Mouse (Mus musculus): ENCODE measurements around the gene Cldn4.

The Cldn4 gene

DNA sequence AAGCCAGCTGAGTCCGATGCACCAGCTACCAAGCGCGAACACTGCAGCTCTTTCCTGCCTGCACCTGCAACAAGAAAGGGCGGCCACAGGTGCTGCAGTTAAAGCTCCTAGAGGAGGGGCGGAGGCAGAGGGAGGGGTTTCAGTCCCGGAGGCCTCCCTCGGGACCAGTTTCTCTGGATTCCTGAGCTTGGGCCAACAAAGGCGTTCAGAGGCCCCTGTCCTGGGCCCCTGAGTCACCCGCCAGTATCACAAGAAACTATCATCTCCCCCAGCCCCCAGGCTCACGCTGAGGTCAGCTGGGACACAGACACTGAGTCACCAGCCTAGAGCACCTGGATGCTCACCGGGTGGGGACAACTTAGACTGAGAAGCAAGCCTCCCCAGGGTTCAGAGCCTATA is at the start of gene Cldn4:
Cldn4 (minus strand) TSS at position 78 of the 399 bp plus-strand sequence.
- peak; percentile 25 for DNase-seq (ENCODE audit: extremely low spot score, low spot score)

DNA sequence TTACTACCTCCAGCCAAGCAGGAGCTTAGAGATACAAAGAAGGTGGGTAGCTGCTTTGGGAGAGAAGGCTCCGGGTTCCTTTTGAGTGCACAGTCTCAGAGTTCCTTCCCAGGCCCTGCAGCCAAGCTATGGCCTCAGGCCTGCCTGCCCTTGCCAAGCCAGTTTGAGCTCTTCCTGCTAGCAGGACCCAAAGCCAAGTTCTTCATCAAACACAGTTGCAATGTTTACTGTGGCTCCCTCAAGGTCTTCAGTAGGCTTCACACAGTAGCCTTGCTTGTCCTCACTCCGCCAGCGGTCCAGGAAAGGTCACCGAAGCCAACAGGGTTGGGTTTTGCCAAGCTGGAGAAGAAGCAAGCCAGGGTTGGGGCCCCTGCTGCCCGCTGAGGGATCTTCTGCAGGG is 45.8 kb upstream of the Cldn4 start:
- DNase-seq (ENCODE audit: extremely low spot score, low spot score): no peak

DNA sequence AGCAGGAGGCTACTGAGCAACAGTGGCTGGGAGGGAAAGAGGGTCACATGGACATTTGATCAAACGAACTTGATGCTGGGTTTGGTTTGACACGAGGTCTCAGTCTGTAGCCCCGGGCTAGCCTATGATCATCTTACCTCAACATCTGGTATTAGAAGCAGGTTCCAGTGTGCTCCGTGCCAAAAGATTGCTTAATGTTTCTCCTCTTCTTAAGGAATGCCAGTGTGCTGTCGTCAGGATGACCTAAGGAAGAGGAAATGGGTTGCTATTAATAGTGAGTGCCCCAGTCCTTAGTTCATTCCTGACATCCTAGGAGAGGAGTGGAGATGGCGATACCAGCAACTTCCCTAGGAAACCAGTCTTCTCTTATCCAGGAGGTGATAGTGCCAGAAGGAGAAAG is 43.0 kb upstream of the Cldn4 start:
- no peak for DNase-seq (ENCODE audit: extremely low spot score, low spot score)

DNA sequence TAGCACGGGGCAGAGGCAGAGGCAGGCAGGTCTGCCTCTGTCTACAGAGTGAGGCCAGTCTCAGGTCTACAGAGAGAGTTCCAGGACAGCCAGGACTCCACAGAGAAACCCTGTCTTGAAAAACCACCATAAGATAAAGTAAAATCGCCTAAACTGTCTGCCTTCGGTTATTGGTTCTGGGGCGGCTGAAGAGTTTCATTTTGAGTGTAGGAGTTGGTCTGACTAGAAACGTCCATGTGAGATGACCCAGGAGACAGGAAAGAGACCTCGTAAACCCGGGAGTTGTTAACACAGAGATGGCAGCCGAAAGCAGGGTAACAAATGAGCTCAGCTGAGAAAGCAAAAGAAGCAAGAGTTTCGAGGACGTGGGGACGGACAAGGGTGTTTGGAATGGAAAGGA is 42.4 kb upstream of the Cldn4 start:
- DNase-seq (ENCODE audit: extremely low spot score, low spot score): no peak

DNA sequence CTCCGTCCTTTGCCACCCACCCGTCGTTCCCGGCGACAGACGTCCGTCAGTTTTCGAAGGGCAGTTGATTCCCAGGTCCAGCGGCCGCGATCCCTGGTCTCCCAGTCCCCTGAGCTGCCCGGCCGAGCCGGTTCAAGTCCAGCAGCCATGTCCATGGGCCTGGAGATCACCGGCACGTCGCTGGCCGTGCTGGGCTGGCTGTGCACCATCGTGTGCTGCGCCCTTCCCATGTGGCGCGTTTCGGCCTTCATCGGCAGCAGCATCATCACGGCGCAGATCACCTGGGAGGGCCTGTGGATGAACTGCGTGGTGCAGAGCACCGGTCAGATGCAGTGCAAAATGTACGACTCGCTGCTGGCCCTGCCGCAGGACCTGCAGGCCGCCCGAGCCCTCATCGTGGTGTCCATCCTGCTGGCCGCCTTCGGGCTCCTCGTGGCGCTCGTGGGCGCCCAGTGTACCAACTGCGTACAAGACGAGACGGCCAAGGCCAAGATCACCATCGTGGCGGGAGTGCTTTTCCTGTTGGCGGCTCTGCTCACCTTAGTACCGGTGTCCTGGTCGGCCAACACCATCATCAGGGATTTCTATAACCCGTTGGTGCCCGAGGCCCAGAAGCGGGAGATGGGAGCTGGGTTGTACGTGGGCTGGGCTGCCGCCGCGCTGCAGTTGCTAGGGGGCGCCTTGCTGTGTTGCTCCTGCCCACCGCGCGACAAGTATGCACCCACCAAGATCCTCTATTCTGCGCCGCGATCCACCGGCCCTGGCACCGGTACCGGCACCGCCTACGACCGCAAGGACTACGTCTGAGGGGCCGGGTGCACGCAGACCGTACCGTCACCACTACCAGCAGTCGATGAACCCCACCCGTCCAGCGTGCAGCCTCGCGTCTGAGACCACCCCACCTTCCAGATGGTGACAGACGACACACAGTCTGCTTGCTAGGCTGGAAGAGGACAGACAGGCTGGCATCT is 39.8 kb upstream of the Cldn4 start:
- peak; percentile 46 for DNase-seq (ENCODE audit: extremely low spot score, low spot score)

DNA sequence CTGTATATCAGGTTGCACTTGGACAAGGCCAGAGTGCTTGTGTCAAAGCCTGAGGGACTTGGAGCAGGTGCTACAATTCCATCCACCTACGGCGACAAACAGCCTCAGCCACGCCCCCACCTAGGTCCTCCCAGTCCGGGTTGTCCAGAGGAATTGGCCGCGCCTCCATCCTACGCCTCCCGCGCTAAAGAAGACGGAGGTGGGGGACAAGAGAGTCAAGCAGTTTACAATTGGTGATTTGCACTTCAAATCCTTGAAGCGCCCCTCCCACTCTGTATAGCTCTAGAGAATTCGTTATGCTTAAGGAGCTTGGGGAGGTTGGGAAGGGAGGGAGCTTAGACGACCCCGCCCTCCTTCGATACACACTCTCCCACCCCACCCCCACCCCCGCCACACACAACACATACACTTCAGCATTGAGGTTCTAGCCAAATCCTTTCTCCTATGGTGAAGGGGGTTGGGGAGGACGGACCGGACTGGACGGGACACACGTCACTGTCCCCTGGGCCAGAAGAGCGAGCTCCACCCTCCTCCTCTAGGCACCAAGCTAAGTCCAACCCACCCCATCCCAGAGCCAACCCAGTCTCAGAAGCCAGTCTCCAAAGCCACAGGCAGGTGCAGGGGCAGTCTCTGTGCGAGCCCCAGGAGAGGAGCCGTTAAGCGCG is 39.0 kb upstream of the Cldn4 start, which contains the start of gene Cldn3:
Cldn3 (plus strand) TSS at position 582 of the 665 bp plus-strand sequence.
- peak; percentile 20 for DNase-seq (ENCODE audit: extremely low spot score, low spot score)

DNA sequence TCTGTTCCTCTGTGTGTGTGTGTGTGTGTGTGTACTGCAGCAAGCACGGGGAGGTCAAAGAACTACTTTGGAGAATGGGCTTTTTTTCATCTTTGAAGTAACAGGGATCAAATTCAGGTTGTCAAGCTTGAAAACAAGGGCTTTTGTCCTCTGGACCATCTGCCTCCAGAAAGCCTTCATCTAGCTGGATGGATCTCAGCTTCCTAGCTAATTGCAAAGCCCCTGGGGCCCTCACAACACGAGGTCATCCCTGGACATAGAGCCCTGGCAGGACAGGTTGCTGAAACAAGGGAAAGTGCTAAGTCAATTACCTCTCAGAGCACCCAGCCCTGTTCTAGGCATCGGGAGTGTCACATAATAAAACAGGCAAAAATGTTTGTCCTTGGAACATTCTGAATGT is 37.0 kb upstream of the Cldn4 start:
- DNase-seq (ENCODE audit: extremely low spot score, low spot score): no peak

DNA sequence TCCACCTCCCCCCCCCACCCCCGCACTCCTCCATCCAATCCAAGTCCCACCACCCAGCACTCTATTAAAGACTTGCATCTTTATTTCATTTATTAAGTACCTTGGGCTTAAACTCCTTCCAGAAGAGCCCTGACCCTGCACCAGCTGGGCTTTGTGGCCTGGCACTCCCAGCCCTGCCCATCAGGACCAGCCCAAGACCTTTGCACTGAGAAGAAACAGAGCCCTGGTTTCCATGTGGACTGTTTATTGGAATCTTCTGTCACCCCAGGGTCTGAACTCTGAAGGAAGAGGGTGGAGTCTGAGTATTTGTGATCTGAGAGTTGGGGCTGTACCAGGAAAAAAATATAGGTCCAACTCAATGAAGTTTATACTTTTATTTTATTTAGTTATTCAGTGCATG is 36.4 kb upstream of the Cldn4 start:
- DNase-seq (ENCODE audit: extremely low spot score, low spot score): no peak

DNA sequence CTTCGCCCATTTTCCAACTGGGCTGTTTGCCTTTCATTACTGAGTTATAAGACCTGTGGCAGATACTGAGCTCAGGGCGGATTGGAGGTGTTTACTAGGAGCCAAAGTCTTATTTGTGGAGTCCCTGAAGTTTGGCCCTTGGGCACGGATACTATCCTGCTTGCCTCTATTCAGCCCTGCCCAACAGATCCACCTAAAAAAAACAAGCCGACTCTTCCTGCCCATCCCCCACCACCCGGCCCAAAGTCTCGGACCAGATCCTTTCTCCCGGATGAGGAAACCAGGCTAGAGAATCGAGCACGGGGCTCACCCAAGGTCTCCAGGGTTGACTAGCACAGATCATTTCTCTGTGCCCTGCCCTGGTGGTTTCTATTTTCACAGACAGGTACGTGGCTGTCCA is 34.4 kb upstream of the Cldn4 start:
- no peak for DNase-seq (ENCODE audit: extremely low spot score, low spot score)

DNA sequence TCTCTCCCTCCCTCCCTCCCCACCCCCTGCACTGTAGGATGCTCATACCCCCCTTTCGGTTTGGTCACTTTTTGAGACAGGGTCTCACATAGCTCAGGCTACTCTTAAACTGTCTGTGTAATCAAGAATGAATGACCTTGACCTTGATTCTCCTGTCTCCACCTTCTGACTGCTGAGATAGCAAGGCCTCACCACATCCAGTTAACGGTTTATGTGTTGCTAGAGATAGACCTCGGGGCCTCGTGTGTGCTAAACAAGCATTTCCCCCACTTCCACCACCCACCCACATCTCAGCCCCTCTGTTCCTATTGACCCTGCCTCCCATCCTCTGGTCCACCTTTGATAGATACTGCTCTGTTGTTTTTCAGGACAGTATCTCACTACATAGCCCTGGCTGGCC is 31.1 kb upstream of the Cldn4 start:
- DNase-seq (ENCODE audit: extremely low spot score, low spot score): no peak

DNA sequence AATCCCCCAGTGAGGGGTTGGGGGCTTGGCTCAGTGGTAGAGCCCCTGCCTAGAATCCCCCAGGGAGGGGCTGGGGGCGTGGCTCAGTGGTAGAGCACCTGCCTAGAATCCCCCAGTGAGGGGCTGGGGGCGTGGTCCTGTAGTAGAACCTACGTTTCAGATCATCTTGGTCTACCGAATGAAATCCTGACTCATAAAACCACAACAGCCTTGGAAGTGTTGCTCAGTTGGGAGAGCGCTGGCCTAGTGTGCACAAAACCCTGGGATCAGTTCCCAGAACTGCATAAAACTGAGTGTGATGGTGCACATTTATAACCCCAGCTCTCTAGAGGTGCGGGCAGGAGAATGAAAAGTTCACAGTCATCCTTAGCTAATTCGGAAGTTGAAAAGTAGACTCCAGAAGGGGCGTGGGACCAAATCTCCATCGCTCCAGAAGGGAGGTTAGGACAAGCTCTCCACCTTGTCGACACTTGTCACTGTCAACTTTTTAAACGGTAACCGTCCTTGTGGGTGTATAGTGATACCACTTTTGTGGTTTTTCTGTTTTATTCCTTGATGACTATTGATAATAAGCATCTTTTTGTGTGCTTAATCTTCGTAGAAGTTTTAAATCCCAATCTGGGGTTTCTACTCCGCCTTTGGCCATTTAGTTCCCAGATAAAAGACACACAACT is 30.0 kb upstream of the Cldn4 start:
- no peak for DNase-seq (ENCODE audit: extremely low spot score, low spot score)

DNA sequence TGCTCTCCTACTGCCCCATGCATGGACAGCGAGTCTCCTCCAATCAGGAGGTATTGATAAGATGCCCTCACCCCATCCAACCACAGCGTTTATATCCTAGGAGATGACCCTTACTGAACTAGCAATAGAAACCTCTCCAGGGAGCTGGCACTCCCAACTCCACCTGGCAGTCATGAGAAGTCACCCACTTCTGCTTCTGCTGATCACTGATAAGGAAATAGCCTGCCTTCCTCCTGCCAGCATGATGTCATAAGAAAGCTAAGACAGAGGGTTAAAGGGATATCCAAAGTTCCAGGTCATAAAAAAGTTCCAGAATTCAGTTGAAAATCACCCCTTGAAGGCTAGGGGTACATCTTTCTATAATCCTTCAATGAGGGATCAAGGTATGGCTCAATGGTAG is 29.4 kb upstream of the Cldn4 start:
- DNase-seq (ENCODE audit: extremely low spot score, low spot score): no peak

DNA sequence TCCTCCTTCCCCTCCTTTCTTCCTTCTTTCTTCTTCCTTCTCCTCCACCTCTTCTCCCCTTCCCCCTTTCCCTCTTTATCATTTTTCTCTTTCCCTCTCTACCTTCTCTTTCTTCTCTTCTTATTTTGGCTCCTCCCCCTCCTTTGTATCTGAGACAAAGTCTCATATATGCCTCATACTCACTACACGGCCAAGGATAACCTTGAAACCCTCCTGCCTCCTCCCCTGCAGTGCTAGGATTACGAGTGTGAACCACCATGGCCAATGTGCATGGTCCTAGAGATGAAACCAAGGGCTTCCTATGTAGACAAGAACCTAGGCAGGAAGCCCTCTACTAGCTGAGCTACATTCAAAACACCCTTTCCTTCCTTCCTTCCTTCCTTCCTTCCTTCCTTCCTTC is 28.2 kb upstream of the Cldn4 start:
- no peak for DNase-seq (ENCODE audit: extremely low spot score, low spot score)

DNA sequence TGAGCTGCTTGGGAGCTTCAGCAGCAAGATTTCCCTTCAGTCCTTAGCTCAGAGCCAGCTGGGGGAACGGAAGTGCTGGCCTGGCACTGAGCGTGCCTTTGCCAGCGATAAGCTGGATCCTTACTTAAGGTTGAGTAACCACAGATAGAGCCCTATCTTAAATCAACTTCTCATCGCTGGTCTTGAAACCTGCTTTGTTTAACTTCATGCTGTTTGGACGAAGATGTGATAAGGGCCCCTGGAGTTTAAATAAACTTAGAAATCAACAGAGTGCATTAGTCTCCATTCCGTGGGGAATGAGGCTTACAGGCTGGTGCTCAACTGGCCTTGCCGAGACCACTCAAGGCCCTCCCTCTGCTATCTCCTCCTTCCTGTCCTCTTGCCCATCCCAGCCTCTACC is 27.6 kb upstream of the Cldn4 start:
- no peak for DNase-seq (ENCODE audit: extremely low spot score, low spot score)

DNA sequence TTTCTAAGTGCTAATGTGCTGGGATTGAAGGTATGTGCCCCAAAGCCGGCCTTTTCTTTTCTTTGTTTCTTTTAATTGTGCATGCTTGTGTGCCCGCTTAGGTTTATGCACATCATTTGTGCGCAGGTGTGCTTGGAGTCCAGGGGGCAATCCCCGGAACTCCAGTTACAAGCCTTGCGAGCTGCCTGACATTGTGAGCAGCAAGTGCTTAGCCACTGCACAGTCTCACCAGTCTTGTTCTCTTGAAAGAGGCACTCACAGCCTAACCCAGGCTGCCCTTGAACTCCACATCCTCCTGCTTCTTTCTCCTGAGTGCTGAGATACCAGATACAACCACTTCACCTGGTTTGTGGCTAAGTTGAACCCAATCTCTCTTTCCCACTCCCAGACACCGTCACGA is 26.8 kb upstream of the Cldn4 start:
- no peak for DNase-seq (ENCODE audit: extremely low spot score, low spot score)

DNA sequence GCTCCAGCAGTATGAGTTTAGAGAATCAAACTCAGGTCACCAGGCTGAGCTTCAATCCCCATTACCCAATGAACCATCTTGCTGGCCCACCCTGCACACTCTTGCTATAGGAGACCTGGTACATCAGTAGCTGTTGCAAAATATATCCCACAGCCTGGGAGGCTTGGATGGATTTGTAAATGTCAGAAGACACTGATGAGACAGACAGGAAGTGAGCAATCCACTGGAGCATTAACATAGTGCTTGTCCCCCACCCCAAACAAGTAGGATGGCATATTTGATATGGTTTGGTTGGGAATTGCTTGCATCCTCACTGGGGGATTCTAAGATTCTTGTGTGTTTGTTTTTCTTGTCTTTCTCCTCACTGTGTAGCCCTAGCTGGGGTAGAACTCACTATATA is 26.3 kb upstream of the Cldn4 start:
- DNase-seq (ENCODE audit: extremely low spot score, low spot score): no peak

DNA sequence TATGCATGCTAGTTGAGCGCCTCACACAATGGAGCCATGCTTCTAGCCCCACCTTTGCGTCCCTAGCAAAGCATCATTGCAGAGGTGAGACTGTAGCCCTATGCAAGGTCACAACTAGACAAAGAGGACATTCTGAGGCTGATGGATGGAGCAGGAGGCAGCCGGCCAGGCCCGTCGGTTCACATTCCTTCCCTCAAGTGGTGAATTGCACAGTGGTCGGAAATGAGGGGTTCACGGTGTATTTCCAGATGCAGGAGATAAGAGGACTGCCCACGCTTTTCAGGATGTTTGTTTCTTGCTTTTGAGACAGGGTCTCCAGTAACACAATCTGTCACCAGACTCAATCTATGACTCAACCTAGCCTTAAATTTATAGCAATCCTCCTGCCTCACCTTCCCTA is 23.9 kb upstream of the Cldn4 start:
- DNase-seq (ENCODE audit: extremely low spot score, low spot score): no peak

DNA sequence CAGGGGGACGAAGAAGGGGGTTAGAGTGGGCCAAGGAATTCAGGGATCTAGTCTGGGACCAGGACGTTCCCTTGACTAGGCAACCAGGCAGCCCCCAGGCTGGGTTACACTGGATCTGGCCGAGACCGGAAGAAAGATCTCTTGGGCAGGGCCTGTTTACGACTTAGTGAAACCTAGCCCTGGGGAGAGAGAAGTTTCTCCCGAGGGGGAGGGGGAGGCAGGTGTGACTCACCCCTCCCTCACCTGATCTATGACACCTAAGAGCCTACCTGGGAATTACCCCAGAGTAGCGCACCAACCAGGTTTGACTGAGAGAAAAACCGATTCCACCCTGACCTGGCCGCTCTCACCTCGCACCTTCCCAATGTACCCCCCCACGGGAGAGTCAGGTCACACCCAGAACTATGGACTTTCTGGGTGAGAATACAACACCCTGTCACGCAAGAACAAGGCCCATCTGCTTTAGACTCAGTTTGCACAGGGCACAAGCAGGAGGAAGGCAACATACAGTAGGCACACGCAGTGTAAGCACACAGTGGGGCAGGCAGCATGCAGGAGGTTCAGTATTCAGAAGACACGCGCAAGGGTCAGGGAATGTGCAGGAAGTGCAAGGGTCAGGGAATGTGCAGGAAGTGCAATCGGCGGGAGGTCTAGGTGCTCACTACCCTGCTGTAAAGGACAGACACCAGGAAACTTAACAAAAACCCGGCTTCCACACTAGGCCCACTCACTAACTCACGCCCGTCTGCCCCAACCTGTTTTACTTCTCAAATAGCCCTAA is 20.6 kb upstream of the Cldn4 start:
- no peak for DNase-seq (ENCODE audit: extremely low spot score, low spot score)

DNA sequence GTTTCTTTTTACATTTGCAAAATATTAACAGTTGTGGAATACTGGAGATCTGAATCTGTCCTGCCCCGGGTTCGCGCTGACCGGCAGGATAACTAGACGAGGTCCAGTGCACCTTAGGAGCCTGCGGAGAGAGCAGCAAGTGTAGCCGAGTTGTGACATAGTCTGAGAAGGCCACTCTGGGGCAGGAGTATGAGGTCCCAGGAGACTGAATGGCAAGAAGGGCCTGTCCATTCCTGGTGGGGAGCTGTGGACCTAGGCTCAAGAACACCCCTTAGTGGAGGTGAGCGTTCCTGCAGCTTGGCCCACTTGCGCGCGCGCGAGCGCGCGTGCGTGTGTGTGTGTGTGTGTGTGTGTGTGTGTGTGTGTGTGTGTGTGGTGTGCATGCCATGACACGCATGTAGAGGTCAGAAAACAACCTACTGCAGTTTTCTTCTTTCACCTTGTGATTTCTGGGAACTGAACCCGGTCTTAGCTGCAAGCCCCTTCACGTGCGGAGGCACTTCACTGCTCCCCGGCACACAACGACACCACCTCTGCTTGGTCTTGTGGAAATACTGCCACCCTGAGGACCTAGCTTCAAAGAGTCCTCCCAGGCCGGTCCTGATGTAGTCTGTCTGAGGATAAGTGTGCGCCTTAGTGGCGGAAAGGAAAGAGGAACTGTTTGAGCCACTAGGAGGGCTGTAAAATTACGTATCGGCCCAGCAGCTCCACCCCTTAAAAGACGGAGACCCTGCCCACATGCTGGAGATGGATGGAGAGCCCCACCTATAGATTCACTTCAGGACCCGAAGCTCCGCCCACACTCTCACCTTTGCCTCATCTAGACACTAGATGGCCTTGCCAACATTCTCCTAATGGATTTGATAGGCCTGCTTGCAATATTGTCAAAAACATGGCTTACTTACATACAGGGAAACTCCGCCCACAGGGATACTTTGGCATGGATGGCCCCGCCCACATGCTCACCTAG is 19.4 kb upstream of the Cldn4 start:
- DNase-seq (ENCODE audit: extremely low spot score, low spot score): peak; percentile 35

DNA sequence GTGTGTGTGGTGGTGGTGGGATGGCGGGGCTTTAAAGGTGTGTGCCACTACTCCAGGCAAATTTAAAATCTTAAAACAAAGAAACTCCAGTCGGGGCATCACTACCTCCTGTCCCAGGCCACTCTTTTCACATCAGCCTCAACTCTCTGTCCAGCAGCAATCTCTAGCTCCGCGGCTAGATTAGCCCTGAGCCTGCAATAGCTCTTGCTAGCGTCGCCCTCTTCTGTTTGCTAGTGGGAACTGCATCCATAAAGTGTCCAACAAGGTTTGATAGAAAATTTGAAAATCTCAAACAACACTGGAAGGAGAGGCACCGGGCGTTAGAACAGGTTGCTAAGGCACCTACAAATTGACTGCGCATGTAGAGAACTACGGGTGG is 18.7 kb upstream of the Cldn4 start:
- peak; percentile 72 for DNase-seq (ENCODE audit: extremely low spot score, low spot score)
